Mouse (Mus musculus): ENCODE measurements around the gene Macf1. TPM values are rescaled to one million over a fixed set of nuclear protein-coding genes. Genes with fewer than 3 reads are reported as not detected.

Macf1 gene
- polyA plus RNA-seq, 1 experiment from 2014 or later: 67.3 TPM

DNA sequence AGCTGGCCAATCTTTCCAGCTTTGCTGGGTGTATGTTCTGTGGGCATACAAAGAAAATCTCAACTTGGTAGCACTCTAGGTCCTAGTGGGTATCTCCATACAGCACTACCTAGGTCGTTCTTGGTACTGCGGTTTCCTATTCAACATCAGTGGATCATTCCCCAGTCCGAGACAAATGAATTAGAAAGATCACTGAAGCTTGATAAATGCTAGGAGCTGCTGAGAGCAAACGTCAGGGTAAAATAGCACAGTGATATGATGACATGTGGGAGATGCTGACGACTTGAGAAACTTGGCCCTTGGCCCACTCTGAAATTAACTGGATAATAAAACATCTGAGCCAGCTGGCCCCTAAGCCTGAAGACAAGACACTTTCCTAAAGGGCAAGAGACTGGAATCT lies 78.2 kb downstream of the Macf1 start:
- Histone ChIP-seq H3K9ac (no peak overlapping the region), H3K4me3 (no peak overlapping the region), H3K36me3 (peaks cover 3% of the 10 kb centered on the region; the same call in 1 of the 2 replicates), H3K4me1 (replicated peaks) (peaks cover 27% of the 10 kb centered on the region), H3K9me3 (no peaks in the 10 kb centered on the region), H3K27ac (peak overlapping the region; percentile 52; the same call in 1 of the 2 replicates), H3K4me2 (no peak overlapping the region), H3K27me3 (no peaks in the 10 kb centered on the region)
- 42% methylated on average over 5 of the region's 5 CpGs for WGBS
- ATAC-seq (ENCODE audit: low FRiP score): peak; percentile 55; the same call in 1 of the 2 replicates

GRCm38 (mm10) chr4:123605309-123605708 lies 78.9 kb downstream of the Macf1 start:
- Histone ChIP-seq H3K9me3 (no peaks in the 10 kb centered on the region), H3K27ac (0 out of 2 replicates have a peak overlapping the region, but pooled peaks have one; percentile 52), H3K27me3 (no peaks in the 10 kb centered on the region), H3K9ac (no peak overlapping the region), H3K4me3 (no peak overlapping the region), H3K4me1 (replicated peaks) (peaks cover 27% of the 10 kb centered on the region), H3K36me3 (peaks cover 6% of the 10 kb centered on the region; the same call in 1 of the 2 replicates), H3K4me2 (no peak overlapping the region)
- 66% methylated on average over 1 of the region's 1 CpGs for WGBS
- no peak for ATAC-seq (ENCODE audit: low FRiP score)

- ATAC-seq (ENCODE audit: low FRiP score): no peak
- no peak overlapping the region for H3K9ac ChIP-seq
- peak overlapping the region; percentile 48 for H3K27ac ChIP-seq
Observed at GRCm38 (mm10) chr4:123602700-123603261, 81.4 kb downstream of the Macf1 start.

DNA sequence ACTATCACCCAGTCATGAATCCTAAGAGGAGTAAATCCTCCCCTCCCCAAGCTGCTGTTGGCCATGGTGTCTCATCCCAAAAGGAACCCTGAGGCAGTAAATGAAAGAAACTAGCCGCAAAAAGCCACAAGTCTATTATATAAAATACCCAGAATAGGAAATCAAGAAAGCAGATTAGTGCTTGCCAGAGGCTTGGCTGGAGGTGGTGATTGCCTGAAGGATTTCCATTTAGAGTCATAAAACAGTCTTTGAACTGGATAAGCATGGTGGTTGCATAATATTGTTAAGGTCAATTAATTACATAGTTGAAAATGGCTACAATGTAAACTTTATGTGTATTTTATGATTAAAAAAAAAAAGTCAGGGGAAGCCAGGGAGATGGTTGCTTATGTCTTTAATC lies 83.1 kb downstream of the Macf1 start:
- 81% methylated on average over 1 of the region's 1 CpGs for WGBS
- Histone ChIP-seq H3K4me1 (replicated peaks) (peaks cover 33% of the 10 kb centered on the region), H3K9ac (no peak overlapping the region), H3K27ac (0 out of 2 replicates have a peak overlapping the region, but pooled peaks have one; percentile 12), H3K36me3 (0 out of 2 replicates have a peak, but pooled peaks cover 3% of the 10 kb centered on the region), H3K27me3 (no peaks in the 10 kb centered on the region), H3K9me3 (no peaks in the 10 kb centered on the region), H3K4me3 (no peak overlapping the region), H3K4me2 (no peak overlapping the region)
- ATAC-seq (ENCODE audit: low FRiP score): no peak

More at GRCm38 (mm10) chr4:123602700-123603261, 81.4 kb downstream of the Macf1 start:
- WGBS: 64% methylated on average over 2 of the region's 2 CpGs
- Histone ChIP-seq H3K4me3 (no peak overlapping the region), H3K4me1 (replicated peaks) (peaks cover 34% of the 10 kb centered on the region), H3K27me3 (no peaks in the 10 kb centered on the region), H3K4me2 (no peak overlapping the region), H3K9me3 (no peaks in the 10 kb centered on the region), H3K36me3 (peaks cover 6% of the 10 kb centered on the region; the same call in 1 of the 2 replicates)

DNA sequence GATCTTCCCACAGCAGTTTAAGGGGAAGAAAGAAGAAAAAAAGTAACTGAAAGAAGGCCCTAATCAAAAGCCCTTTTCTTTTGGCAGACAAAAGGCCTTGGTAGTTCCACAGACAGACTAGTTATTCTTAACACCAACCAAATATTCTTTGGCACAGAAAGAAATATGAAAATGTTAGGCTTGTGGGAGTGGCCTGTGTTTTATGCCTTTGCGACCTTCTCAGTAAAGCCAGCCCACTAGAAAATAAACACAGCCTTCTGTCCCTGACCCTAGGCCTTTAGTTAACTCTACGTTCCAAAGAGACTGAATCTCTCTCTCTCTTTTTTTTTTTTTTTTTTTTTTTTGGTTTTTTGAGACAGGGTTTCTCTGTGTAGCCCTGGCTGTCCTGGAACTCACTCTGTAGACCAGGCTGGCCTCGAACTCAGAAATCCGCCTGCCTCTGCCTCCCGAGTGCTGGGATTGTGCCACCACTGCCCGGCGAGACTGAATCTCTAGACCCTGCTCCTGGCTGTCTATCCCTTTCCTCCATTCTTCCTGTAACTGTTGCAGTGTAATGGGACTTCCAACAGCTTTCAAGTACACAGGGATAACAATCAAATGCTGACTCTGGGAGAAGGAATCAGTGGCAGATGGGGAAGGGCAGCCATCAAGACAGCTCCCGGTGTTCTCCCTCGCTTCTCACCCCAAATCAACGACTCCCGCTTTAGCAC lies 85.5 kb downstream of the Macf1 start:
- Histone ChIP-seq H3K27me3 (no peaks in the 10 kb centered on the region), H3K9me3 (no peaks in the 10 kb centered on the region), H3K4me3 (no peak overlapping the region), H3K9ac (no peak overlapping the region), H3K27ac (peak overlapping the region; percentile 41; the same call in 1 of the 2 replicates), H3K36me3 (0 out of 2 replicates have a peak, but pooled peaks cover 3% of the 10 kb centered on the region), H3K4me2 (no peak overlapping the region), H3K4me1 (replicated peaks) (peaks cover 35% of the 10 kb centered on the region)
- WGBS: 78% methylated on average over 11 of the region's 11 CpGs
- no peak for ATAC-seq (ENCODE audit: low FRiP score)

DNA sequence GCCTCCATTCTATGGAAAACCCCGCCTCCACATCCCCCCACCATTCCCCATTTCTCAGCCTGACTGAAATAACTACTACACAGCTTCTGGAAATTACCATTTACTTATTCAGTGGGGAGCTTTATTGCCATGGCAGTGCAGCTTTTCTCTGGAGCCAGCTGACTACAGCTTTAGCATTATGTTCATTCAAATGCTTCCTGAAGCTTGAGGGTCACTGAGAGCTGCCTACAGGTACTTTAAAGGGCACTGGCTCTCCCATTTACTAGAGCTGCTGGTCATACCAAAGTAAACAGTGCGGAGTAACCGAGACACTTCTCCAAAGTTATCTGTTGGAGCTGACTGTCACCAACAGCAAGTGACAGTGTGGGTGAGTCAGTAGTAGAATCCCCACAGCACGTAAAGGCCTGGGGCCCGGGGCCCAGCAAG lies 89.8 kb downstream of the Macf1 start:
- H3K4me2 ChIP-seq: no peak overlapping the region; the same call in 1 of the 2 replicates
- WGBS: 35% methylated on average over 5 of the region's 5 CpGs

DNA sequence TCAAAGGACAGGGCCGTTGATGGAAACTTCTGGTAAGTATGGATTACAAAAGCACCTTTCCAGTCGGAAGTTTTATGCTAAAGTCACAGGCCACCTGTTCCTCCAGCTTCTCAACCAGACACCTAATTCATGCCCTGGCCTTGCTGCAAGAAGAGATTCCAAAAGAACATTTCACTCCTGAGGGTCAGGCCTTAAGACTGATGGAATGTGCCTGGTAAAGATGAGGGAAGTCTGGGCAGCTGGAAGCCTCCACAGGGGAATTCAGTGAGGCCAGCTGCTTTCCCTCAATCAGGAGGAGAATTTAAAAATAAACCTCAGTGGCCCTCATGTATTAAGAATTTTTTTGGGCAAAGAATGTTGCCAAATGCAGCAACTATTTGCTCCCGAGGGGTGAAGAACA lies 90.5 kb downstream of the Macf1 start:
- no peak for ATAC-seq (ENCODE audit: low FRiP score)
- Histone ChIP-seq H3K4me2 (no peak overlapping the region), H3K4me1 (replicated peaks) (peaks cover 64% of the 10 kb centered on the region), H3K9ac (no peak overlapping the region), H3K9me3 (no peaks in the 10 kb centered on the region), H3K27me3 (no peaks in the 10 kb centered on the region), H3K36me3 (no peaks in the 10 kb centered on the region), H3K4me3 (no peak overlapping the region), H3K27ac (peak overlapping the region; percentile 55)
- WGBS: 53% methylated on average over 3 of the region's 3 CpGs

More for the DNA sequence above, 89.8 kb downstream of the Macf1 start:
- Histone ChIP-seq H3K4me1 (replicated peaks) (peaks cover 56% of the 10 kb centered on the region), H3K9me3 (no peaks in the 10 kb centered on the region), H3K4me3 (no peak overlapping the region), H3K9ac (no peak overlapping the region), H3K27me3 (no peaks in the 10 kb centered on the region), H3K36me3 (no peaks in the 10 kb centered on the region), H3K27ac (peak overlapping the region; percentile 55)
- peak; percentile 46 for ATAC-seq (ENCODE audit: low FRiP score)

DNA sequence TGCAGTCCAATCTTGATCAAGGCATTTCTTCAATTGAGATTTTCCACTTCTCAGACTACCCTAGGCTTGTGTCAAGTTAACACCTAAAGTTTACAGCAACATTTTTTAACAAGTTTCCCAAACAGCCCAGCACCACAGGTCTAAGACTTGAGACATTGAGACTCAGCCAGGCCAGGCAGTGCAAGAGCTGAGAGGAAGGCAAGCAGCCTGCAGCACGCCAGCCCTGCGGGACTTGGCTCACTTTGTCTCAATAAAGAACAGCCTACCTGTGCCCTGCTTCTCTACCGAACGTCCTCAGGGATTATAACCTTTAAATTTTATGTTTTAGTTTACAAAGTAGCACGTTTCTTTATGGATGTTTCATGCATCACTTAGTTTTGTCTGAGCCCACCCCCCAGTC lies 92.1 kb downstream of the Macf1 start:
- Histone ChIP-seq H3K4me1 (replicated peaks) (peaks cover 56% of the 10 kb centered on the region), H3K9ac (no peak overlapping the region), H3K27ac (no peak overlapping the region), H3K4me3 (no peak overlapping the region), H3K4me2 (no peak overlapping the region), H3K36me3 (no peaks in the 10 kb centered on the region), H3K9me3 (no peaks in the 10 kb centered on the region), H3K27me3 (no peaks in the 10 kb centered on the region)
- 86% methylated on average over 5 of the region's 5 CpGs for whole genome bisulfite sequencing
- ATAC-seq (ENCODE audit: low FRiP score): no peak

- Histone ChIP-seq H3K4me3 (no peak overlapping the region), H3K9ac (no peak overlapping the region), H3K27ac (no peak overlapping the region), H3K4me2 (no peak overlapping the region), H3K36me3 (no peaks in the 10 kb centered on the region), H3K27me3 (no peaks in the 10 kb centered on the region), H3K9me3 (no peaks in the 10 kb centered on the region), H3K4me1 (replicated peaks) (peaks cover 56% of the 10 kb centered on the region)
- 71% methylated on average over 4 of the region's 4 CpGs for WGBS
- no peak for ATAC-seq (ENCODE audit: low FRiP score)
Observed at GRCm38 (mm10) chr4:123591026-123591635, 93.0 kb downstream of the Macf1 start.

DNA sequence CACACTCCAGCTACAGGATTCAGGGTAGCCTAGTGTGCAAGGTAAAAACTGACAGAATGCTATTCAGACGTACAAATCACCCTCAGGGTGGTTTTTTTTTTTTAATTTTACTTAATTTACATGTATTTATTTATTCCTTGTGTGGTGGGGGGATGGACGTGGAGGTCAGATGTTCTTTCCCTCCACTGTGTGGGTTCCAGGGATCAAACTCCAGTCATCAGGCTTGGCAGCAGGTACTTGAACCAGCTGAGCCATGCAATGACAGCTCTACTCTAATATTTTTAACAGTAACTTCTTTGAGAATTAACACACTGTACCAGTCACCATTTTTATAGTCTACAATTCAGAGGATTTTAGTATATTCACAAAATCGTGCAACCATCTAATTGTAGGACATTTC lies 94.7 kb downstream of the Macf1 start:
- no peak overlapping the region for H3K4me2 ChIP-seq
- 61% methylated on average over 3 of the region's 3 CpGs for WGBS
- no peaks in the 10 kb centered on the region for H3K36me3 ChIP-seq
- no peaks in the 10 kb centered on the region for H3K9me3 ChIP-seq
- no peak overlapping the region for H3K9ac ChIP-seq
- no peak for ATAC-seq (ENCODE audit: low FRiP score)
- no peaks in the 10 kb centered on the region for H3K27me3 ChIP-seq
- H3K4me1 ChIP-seq (replicated peaks): peaks cover 53% of the 10 kb centered on the region
- peak overlapping the region; percentile 45 for H3K27ac ChIP-seq
- H3K4me3 ChIP-seq: no peak overlapping the region

DNA sequence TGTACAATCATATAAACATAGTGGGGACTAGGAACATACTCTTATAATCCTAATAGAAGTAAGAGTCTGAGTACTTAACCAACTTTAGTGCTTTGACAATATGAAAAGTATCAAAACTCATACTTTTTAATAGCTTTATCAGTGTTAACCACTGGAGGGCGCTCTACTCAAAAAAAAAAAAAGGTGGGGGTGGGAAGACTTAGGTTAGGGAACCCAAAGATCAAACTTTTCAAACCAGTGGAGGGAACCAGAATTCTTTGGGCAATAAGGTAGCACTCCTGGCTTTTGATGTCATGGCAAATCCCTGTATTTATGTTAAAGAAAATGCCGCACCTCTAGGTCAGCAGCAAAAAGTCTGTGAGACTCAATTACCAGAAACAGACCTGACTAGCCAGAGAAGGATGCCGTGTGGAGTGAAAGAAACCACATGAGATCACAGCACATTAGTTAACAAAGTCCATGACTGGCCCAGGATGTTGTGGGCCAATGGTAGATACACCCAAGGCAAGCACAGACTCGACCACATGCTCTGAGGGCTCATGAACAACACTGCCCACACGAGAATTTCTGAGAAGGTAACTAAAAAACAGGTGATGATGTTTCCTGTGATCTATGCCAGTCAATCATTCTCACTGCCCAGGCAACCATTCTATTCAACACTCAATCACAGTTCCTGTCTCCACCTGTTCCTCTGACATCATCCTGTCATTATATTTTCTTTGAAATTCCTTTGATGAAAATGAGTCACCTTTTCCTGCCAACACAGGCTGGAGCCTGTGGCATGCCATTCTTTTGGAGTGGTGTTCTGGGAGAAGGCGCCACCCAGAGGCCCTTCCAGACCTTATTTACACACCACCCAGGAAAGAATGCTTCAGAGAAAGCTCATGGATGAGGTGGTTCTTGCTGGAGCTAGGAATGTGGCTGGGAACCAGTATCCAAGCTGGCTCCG lies 95.5 kb downstream of the Macf1 start:
- no peaks in the 10 kb centered on the region for H3K36me3 ChIP-seq
- H3K4me2 ChIP-seq: no peak overlapping the region
- peak overlapping the region; percentile 45 for H3K27ac ChIP-seq
- H3K4me1 ChIP-seq (replicated peaks): peaks cover 50% of the 10 kb centered on the region
- no peaks in the 10 kb centered on the region for H3K27me3 ChIP-seq
- no peak for ATAC-seq (ENCODE audit: low FRiP score)
- H3K4me3 ChIP-seq: no peak overlapping the region
- 36% methylated on average over 7 of the region's 7 CpGs for WGBS
- no peaks in the 10 kb centered on the region for H3K9me3 ChIP-seq
- no peak overlapping the region for H3K9ac ChIP-seq

All from hindbrain, embryonic 13.5 days (tissue).